Mouse (Mus musculus): ENCODE measurements around the gene Cpeb4.

Gene Cpeb4

DNA sequence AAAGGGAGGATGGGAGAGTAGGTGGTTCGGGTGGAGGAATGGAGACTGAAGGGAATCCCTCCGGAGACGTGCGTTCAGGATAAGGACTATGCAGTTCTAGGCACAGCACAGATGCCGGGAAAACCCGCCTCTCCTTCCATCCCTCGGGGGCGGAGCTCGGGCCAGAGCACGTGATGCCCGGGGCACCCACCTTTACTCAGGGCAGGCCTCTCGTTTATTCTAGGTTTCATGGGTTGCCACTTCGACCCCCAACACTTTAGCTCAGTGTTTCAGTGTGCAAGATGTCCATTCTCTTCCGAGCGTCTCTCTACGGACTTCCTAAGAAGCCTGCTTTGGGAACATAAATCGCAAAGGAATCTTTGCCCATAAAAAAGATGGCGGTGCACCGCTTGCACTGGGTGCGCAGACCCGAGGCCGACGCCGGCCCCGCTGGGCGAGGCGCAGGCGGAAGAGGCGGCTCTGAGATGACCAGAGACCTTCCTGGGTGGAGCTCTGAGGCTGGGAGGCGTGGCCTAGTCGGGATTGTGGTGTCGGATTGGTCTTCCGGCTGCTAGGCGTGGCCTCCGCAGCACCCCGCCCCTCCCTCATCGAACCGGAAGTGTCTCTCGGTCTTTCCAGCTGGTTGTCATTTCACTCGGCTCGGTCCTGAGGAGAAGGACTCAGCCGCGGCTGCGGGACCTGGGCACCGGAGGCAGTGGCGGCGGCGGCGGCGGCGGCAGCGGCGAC is 1.6 kb upstream of the Cpeb4 start:
- TF ChIP-seq GATA4 (IDR thresholded peaks at IDR 0.05; ENCODE audit: insufficient replicate concordance, low read length), result no peak; the same call in 1 of the 2 replicates

DNA sequence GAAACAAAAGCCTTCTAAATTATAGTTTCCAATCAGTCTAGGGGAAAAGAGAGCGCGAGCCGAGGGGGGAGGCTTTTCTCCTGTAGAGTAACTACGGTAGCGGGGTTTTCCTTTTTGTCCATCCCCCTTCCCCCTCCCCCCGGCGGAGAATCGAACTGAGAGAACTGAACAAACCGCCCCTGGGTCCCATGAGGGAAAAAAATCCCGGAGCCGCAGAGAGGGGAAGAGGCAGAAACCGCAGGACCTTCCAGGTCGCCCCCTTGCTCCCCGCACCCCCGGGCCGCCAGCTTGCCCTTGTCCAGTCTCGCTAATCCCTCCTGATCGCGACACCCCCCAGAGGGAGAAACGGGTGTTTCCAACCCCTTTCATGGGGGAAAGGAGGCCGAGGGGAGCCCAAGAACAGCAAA is 873 bp upstream of the Cpeb4 start:
- TF ChIP-seq GATA4 (IDR thresholded peaks at IDR 0.05; ENCODE audit: insufficient replicate concordance, low read length), result no peak

GRCm38 (mm10) chr11:31872546-31873261 is 693 bp downstream of the Cpeb4 start:
- TF ChIP-seq GATA4 (IDR thresholded peaks at IDR 0.05; ENCODE audit: insufficient replicate concordance, low read length), result no peak

GRCm38 (mm10) chr11:31874071-31874470 is 2.1 kb downstream of the Cpeb4 start:
- no peak for TF ChIP-seq GATA4 (IDR thresholded peaks at IDR 0.05; ENCODE audit: insufficient replicate concordance, low read length)

GRCm38 (mm10) chr11:31883671-31884070 is 11.7 kb downstream of the Cpeb4 start:
- TF ChIP-seq GATA4 (IDR thresholded peaks at IDR 0.05; ENCODE audit: insufficient replicate concordance, low read length), result no peak

DNA sequence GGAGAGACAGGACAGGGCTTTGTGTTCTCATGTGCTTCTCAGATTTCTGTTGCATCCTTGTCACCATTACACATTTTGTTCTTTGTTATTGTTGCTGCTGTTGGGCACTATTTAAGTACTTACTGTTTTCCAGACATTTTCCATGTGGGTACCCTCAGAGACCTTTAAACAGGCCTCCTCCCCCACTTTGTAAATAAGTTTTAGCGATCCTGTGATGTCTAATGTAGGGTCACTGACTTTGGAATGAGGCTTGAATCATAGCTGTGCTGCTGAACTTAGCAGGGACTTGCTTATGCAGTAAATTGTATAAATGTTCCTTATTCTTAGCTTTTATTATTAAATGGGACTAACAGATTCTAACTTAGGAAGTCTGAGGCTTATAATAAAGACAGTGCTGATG is 13.8 kb downstream of the Cpeb4 start:
- no peak for TF ChIP-seq GATA4 (IDR thresholded peaks at IDR 0.05; ENCODE audit: insufficient replicate concordance, low read length)

- TF ChIP-seq GATA4 (IDR thresholded peaks at IDR 0.05; ENCODE audit: insufficient replicate concordance, low read length), result no peak
Measured at GRCm38 (mm10) chr11:31888229-31888628, 16.2 kb downstream of the Cpeb4 start.

GRCm38 (mm10) chr11:31892152-31892551 is 20.1 kb downstream of the Cpeb4 start:
- no peak for TF ChIP-seq GATA4 (IDR thresholded peaks at IDR 0.05; ENCODE audit: insufficient replicate concordance, low read length)

DNA sequence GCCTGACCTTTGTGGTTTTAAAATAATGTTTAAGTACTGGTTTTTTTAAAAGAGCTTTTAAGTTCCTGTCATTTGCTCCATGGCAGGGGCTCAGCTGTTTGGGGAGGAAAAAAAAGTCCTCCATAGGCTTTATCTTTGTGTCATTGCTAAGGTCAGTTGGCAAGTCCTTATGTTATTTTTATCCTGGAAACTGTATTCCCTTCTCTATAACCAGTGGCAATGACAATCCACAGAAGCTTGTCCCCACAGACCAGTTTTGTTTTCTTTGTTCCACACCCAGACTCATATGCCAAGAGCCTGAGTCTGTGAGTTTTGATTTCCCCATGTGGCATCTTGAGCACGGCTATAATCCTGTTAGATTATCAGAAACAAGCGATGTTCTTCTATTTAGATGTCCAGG is 21.6 kb downstream of the Cpeb4 start:
- TF ChIP-seq GATA4 (IDR thresholded peaks at IDR 0.05; ENCODE audit: insufficient replicate concordance, low read length), result no peak

- TF ChIP-seq GATA4 (IDR thresholded peaks at IDR 0.05; ENCODE audit: insufficient replicate concordance, low read length), result no peak
Measured at GRCm38 (mm10) chr11:31896065-31896792, 24.2 kb downstream of the Cpeb4 start.

GRCm38 (mm10) chr11:31896905-31897304 is 24.9 kb downstream of the Cpeb4 start:
- TF ChIP-seq GATA4 (IDR thresholded peaks at IDR 0.05; ENCODE audit: insufficient replicate concordance, low read length), result no peak

DNA sequence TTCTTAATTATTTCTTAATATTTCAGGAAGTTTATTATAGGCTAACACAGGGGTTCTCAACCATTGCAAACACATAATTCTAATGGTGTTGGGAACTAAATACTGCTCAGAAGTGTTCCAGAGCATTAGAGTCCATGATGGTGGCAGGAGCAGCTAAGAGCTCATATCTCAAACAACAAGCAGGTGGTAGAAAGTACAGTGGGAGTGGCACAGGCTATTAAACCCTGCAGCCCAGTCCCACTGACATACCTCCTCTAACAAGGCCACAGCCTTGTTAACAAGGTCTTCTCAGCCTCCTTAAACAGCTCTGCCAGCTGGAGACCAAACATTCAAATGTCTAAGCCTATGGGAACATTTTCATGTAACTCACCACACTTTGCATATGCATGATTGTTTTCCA is 27.2 kb downstream of the Cpeb4 start:
- no peak for TF ChIP-seq GATA4 (IDR thresholded peaks at IDR 0.05; ENCODE audit: insufficient replicate concordance, low read length)

- TF ChIP-seq GATA4 (IDR thresholded peaks at IDR 0.05; ENCODE audit: insufficient replicate concordance, low read length), result no peak
Measured at GRCm38 (mm10) chr11:31900736-31901135, 28.7 kb downstream of the Cpeb4 start.

GRCm38 (mm10) chr11:31902251-31903001 is 30.4 kb downstream of the Cpeb4 start:
- TF ChIP-seq GATA4 (IDR thresholded peaks at IDR 0.05; ENCODE audit: insufficient replicate concordance, low read length), result no peak

DNA sequence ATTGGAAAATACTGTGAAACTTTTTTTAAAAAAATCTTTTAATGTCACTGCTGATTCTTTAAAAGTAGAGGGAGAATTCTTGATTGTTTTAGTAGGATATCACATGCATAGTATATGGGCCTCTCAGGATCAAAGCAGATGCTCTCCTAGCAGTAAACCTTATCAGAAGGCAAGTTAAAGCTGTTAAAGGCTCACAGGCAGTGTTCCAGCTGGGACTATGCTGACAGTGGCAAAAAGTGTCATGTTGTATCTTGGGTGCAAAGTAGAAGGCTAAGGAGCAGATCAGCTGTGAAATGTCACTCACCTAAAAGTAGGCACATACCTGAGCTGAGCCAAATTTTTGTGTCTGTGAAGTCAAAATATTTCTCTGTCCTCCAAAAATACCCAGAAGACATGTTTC is 34.5 kb downstream of the Cpeb4 start:
- no peak for TF ChIP-seq GATA4 (IDR thresholded peaks at IDR 0.05; ENCODE audit: insufficient replicate concordance, low read length)

All from liver, adult (tissue).